Mouse (Mus musculus): ENCODE measurements at regions not wholly inside any gene's neighbourhood (a gene's known extent, or its start where the extent isn't known, plus 50 kb on each side); places are given as distances from the start of the nearest gene placed in this dataset.

DNA sequence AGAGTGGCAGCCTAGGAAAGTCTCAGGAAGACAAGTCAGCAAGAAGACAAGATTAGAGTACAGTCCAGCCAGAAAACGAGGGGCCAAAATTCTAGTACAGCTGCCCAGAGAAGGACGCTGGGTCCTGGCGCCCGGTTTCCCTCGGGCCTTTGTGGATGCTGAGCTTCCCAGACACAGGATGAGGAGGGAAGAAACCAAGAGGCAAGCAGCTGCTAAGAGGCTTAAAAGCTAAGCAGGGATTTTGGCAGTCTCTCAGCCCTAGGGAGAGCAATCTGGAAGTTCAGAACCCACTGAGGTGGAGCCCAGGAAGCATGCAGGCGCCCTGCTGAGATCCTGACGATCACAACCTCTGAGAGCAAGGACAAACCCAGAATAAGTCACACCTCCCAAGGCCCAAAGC is 363.1 kb upstream of the Mgmt start:
- TF ChIP-seq CTCF (IDR thresholded peaks at IDR 0.05): no peak
- TF ChIP-seq POLR2A (IDR thresholded peaks at IDR 0.05; ENCODE audit: insufficient read depth, low read depth, low read length): no peak
- TF ChIP-seq EP300 (IDR thresholded peaks at IDR 0.05; ENCODE audit: insufficient read depth, low read depth, low read length): no peak
